Mouse (Mus musculus) c-Kit-positive CD71-negative TER-119-negative erythroid progenitor cells, embryonic 14.5 days (primary cell): ENCODE results near the gene Pnpla3.

Experiments
- DNase-seq: peaks from one replicate; pipeline ENCODE4 v3.0.0-alpha.2; 2013; ENCODE audit warnings: low read depth

The Pnpla3 gene

DNA sequence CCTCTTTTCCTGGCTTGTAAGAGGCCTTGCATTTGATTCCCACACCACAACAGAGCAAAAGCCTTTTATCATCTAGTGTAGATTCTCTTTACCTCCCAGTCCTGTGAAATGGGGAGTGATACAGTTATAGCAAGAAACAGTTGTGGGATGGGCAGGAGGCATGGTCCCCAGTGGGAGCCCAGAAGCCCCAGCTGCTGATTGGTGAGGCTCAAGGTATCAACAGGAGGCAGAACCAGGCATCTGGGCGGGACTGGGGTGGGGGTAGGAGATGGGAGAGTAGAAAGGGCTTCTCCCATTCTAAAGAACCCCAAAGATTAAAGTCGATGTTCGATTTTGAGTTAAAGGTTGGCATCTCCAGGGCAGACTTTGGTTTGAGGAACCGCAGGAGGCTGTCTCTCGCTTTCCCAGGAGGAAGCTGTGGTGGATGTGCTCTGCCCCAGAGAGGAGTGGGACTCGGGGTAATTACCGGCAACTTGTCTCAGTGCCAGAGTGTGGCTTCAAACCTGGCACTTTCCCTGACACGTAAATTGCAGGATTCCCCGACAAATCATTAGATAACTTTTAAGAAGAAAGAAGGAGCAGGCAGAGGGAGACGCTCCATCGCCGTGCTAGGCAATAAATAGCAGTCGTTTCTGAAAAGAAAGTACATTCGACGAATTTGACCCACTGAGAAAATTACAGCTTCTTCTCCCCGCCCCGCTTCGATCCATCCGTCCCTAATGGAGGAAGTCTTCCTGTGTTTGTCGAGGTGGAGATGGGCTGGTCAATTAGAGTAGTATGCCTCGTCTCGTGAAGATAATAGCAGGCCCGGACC lies 50.5 kb downstream of the Pnpla3 start:
- DNase-seq, result no peak

GRCm38 (mm10) chr15:84218783-84219271 lies 51.2 kb downstream of the Pnpla3 start:
- no peak for DNase-seq

DNA sequence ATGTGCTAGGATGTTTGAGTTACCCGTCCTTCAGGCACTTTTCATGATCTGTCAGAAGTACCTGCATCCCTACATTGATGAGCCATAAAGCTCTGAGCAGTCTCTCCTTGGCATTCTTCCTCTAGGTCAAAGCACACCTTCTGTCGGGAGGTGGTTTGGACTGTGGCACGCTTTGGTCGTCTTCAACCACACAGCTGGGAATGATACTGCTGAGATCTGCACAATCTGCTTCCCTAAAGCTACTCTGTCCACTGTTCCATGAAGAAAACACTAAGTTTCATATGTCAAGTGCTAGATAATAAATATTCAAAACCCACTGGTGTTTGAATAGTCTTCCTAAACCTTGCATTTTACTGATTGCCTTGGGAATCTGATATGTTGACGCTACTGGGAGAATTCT lies 53.9 kb downstream of the Pnpla3 start:
- no peak for DNase-seq

GRCm38 (mm10) chr15:84223423-84223822 lies 55.8 kb downstream of the Pnpla3 start:
- DNase-seq, result no peak

DNA sequence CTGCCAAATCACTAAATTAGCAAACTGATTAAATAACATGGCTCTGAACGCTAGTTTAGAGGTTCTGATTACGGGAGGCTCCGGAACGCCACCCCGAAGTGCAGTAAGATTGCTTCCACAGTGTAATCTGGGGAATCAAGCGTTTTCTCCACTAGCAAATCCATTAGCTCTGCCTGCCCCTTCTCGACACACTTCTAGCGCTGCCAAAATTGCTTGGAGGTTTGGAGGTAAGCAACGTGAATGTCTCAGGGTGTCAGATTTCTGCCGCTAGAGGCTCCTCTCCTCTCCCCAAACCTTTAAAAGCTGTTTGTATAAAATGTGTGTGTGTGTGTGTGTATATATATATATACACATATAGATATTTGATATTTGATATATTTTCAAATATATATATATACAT lies 57.1 kb downstream of the Pnpla3 start:
- DNase-seq, result no peak

DNA sequence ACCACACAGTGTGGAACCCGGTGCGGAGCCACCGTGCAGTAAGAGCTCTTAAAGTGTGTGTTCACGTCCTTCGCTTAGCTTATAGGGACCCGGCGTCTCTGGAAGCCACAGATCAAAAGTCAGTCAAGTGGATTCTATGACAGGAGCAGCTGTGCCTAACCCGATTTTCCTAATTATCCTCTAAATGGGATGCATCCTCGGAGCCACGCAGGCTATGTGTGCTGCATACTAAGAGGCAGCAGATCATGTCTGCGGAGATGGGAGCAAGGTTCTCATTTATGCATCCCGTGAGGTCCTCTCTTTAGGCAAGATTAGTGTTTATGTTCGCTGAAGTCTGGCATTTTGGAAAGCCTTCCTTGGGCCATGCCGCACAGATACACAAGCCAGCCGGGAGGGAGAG lies 59.3 kb downstream of the Pnpla3 start:
- no peak for DNase-seq

DNA sequence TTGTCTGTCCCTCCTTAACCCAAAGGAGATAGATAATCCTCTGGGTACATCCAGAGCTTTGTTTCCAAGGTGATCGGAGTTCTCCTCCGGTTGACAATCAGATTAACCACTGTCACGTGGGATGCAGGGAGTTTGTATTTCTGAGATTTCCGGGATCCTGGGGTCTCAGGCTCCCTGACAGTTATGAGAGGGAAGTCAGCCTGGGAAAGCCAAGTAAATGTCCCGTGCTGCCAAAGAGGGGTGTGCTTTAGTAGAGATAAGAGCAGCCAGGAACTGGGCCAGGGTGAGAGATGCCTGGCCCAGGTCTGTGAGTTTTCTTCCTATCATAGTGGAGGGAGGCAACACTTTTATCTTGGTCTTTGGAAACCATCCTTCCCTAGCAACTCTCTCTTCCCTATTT lies 63.0 kb downstream of the Pnpla3 start:
- no peak for DNase-seq

GRCm38 (mm10) chr15:84231113-84231712 lies 63.6 kb downstream of the Pnpla3 start:
- DNase-seq, result no peak

- no peak for DNase-seq
These were observed 64.3 kb downstream of the Pnpla3 start, which contains the start of gene Parvb for GRCm38 (mm10) chr15:84231721-84232561. Gene Parvb, plus strand, starts transcription at chr15:84232043.

DNA sequence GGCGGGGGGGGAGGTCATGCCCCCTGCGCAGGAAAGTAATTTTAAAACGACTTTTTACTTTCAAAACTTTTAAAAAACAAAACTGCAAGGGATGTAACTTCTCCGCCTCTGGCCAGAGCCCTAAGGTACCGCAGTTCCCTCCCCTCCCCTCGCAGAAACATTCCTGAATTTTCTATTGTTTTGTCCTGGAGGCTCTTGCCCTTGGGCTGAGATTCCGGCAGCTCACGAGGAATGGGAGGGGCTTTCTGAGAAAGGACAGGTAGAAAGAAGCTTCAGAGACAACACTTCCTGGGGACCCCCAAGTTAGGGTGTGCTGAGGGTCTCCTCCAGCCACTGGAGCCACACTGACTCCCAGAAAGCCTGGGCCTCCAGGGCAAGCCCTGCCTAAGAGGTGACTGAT lies 65.0 kb downstream of the Pnpla3 start:
- DNase-seq, result no peak

DNA sequence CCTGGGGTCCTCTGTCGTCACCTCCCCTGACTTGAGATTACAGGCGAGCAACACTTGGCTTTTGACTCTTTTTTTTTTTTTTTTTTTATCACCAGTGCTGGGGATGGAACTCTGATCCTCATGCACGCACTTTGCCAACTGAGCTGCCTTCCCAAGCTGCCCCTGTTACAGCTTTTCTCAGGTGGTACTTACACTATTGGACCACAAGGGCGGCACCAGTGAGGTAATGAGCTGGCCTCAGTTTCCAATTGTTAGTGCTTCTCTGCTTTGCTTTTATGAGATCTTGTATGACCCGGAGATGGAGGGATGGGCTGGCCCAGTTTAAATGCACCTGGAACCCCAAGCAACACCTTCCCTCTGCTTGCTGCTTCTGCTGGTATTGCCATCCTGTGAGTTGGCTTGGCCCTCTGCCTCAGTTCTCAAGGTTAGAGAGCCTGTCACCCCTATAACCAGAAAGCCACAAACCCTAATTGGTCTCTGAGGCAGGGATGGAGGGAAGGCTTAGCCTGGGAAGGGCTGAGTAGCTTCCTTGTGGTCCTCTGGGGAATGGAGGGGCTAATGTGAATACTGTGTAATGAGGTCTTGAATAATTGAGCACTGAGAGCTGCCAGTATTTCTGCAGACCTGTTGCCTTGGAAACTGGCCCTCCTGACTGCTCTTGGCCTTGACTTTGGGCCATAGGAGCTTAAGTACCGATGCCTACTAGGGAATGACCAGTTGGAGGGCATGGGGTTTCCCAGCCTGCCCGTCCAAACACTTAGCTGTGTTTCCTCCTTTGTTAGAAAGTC lies 67.4 kb downstream of the Pnpla3 start:
- DNase-seq, result no peak

DNA sequence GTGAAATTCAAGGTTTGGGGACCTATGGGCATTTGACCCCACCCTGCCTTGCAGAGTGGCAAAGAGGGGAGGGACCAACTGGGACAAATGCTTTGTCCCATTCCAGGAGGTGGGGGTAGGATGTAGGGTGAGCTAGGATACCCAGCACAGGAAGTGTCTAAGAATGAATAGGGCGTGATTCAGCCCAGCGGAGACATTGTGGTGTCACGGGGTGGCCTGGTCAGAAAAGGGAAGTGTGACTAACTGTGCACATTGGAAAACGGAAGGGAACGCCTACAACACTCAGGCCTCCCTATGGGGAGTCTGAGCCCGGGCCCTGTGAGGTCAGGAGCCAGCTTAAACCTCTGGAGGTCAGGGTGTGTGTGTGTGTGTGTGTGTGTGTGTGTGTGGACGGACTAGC lies 68.0 kb downstream of the Pnpla3 start:
- DNase-seq, result no peak
